Mouse (Mus musculus) inflammation-experienced regulatory T-cells, adult 6 months (primary cell): ENCODE measurements around the gene Slc24a4. TPM values are rescaled to one million over a fixed set of nuclear protein-coding genes. Genes with fewer than 3 reads are reported as not detected.

Experiments used
- ATAC-seq: one replicate; pipeline ENCODE4 v1.8.0; 2017
- polyA plus RNA-seq, 3 experiments: library from polyadenylated mRNA; unstranded; fragments of 100-300 nt; shearing (Covaris generic); gene quantifications; one replicate each; pipeline ENCODE4 v1.2.1; 2017

Slc24a4 gene
- polyA plus RNA-seq, 3 experiments from 2014 or later, result not detected

- ATAC-seq, result no peak
Observed at GRCm38 (mm10) chr12:102310261-102310660, 181.7 kb downstream of the Slc24a4 start.

DNA sequence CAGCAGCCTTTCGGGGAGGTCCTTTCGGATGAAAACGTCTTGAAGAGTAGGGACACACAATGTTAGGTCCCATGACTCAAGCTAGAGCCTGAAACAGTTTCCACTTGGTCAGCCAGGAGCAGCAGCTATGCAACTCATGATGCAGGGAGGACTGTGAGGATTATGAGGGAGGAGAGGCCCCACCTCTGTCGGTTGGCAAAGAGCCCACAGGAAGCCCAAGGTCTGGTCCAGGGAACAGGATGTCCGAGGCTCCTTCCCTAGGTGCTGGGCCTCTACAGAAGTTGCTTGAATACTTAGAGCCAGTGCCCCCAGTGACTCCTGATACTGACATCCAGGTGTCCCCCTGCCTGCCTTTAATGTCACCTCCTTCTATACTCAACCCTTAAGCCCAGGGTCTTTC, 182.9 kb downstream of the Slc24a4 start:
- ATAC-seq, result no peak

Other genes starting within 250 kb of the Slc24a4 start
- gene Trip11, start 215.5 kb upstream of the Slc24a4 start, polyA plus RNA-seq, result 10 to 100 TPM; 52.4 to 80.6 (median 67.9) TPM
- gene Atxn3, start 170.5 kb upstream of the Slc24a4 start, polyA plus RNA-seq, result 10 to 100 TPM; 20.7 to 24.7 (median 21.0) TPM
- 10 to 100 TPM; 16.2 to 25.8 (median 17.7) TPM for gene Cpsf2, start 152.7 kb upstream of the Slc24a4 start, polyA plus RNA-seq
- 10 to 100 TPM; 45.7 to 59.8 (median 53.3) TPM for gene Rin3, start 154.3 kb downstream of the Slc24a4 start, polyA plus RNA-seq